Mouse (Mus musculus): Measurements from ENCODE around the gene Zfp62. TPM values are rescaled to one million over a fixed set of nuclear protein-coding genes. Genes with fewer than 3 reads are reported as not detected.
"Not testable (repeated sequence)": the region's sequence is repeated elsewhere in the genome, so short reads cannot be mapped to it uniquely, and the experiment has no call there.

The Zfp62 gene
- polyA plus RNA-seq, 1 experiment from 2014 or later, result 42.3 TPM

GRCm38 (mm10) chr11:49189737-49190136 is 13.4 kb upstream of the Zfp62 start:
- Histone ChIP-seq H3K9me3 (replicated peaks) (no peaks in the 10 kb centered on the region), H3K4me3 (no peak overlapping the region), H3K27me3 (ENCODE audit: low read depth, poor library complexity, severe bottlenecking) (no peaks in the 10 kb centered on the region), H3K4me1 (no peaks in the 10 kb centered on the region), H3K36me3 (no peaks in the 10 kb centered on the region), H3K27ac (replicated peaks) (no peak overlapping the region)
- 11% methylated on average over 7 of the region's 7 CpGs for WGBS
- DNase-seq (ENCODE audit: low spot score), result no peak

GRCm38 (mm10) chr11:49191083-49191482 is 12.0 kb upstream of the Zfp62 start:
- Histone ChIP-seq H3K9me3 (replicated peaks) (no peaks in the 10 kb centered on the region), H3K36me3 (no peaks in the 10 kb centered on the region), H3K27ac (replicated peaks) (no peak overlapping the region), H3K4me3 (no peak overlapping the region), H3K27me3 (ENCODE audit: low read depth, poor library complexity, severe bottlenecking) (no peaks in the 10 kb centered on the region), H3K4me1 (no peaks in the 10 kb centered on the region)
- 60% methylated on average over 2 of the region's 2 CpGs for WGBS
- no peak for DNase-seq (ENCODE audit: low spot score)

GRCm38 (mm10) chr11:49194771-49195170 is 8.3 kb upstream of the Zfp62 start:
- not testable (repeated sequence) for H3K4me3 ChIP-seq; H3K4me1 ChIP-seq; H3K27me3 ChIP-seq (ENCODE audit: low read depth, poor library complexity, severe bottlenecking); H3K27ac ChIP-seq (replicated peaks); DNase-seq (ENCODE audit: low spot score); H3K36me3 ChIP-seq; H3K9me3 ChIP-seq (replicated peaks)
- WGBS, result 95% methylated on average over 9 of the region's 9 CpGs

GRCm38 (mm10) chr11:49195819-49196322 is 7.2 kb upstream of the Zfp62 start:
- Histone ChIP-seq H3K4me1 (no peaks in the 10 kb centered on the region), H3K4me3 (no peak overlapping the region), H3K27ac (replicated peaks) (no peak overlapping the region), H3K9me3 (replicated peaks) (no peaks in the 10 kb centered on the region), H3K27me3 (ENCODE audit: low read depth, poor library complexity, severe bottlenecking) (no peaks in the 10 kb centered on the region), H3K36me3 (no peaks in the 10 kb centered on the region)
- no peak for DNase-seq (ENCODE audit: low spot score)
- WGBS, result 86% methylated on average over 7 of the region's 7 CpGs

- H3K36me3 ChIP-seq, result no peaks in the 10 kb centered on the region
- no peak for DNase-seq (ENCODE audit: low spot score)
- H3K9me3 ChIP-seq (replicated peaks), result no peaks in the 10 kb centered on the region
- H3K27ac ChIP-seq (replicated peaks), result no peak overlapping the region
- no peaks in the 10 kb centered on the region for H3K27me3 ChIP-seq (ENCODE audit: low read depth, poor library complexity, severe bottlenecking)
- peaks cover 20% of the 10 kb centered on the region for H3K4me1 ChIP-seq
- no peak overlapping the region for H3K4me3 ChIP-seq
Measured at GRCm38 (mm10) chr11:49200666-49201065, 2.4 kb upstream of the Zfp62 start.

DNA sequence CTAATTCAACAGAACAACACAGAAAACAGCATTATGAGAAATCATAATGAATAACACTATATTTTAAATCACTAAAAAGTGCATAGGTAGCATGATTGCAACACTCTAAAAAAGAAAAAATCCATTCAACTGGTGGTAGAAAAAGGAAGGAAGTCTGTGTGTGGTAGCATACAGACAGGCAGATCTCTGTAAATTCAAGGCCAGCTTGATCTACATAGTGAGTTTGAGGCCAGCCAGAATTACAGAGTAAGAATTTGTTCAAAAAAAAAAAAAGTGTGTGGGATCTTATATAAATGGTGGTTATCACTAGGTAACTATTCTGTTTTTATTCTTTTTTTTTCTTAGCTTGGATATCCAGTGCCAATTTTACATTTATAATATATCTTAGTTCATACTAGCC is 1.9 kb upstream of the Zfp62 start:
- no peak for DNase-seq (ENCODE audit: low spot score)
- Histone ChIP-seq H3K4me1 (peaks cover 20% of the 10 kb centered on the region), H3K27ac (replicated peaks) (no peak overlapping the region), H3K9me3 (replicated peaks) (no peaks in the 10 kb centered on the region), H3K4me3 (no peak overlapping the region), H3K27me3 (ENCODE audit: low read depth, poor library complexity, severe bottlenecking) (no peaks in the 10 kb centered on the region), H3K36me3 (peaks cover 1% of the 10 kb centered on the region)

DNA sequence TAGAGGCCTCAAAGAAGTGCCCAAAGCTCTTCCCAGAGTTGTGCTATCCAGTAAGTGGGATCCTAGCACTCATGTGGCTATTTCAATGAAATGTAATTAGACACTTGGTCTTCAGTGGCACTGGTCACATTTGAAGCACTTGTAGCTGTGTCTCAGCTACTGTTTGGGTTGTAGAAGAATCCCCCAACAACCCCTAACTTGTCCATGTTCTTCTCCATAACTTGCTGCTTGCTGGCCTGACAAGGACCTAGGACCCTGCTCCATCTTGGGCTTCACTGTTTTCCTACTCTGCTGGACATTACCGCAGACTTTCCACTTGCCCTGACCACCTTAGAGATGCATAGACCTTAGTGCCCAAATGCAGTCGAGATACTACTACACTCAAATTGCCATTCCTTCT is 1.0 kb upstream of the Zfp62 start:
- no peaks in the 10 kb centered on the region for H3K27me3 ChIP-seq (ENCODE audit: low read depth, poor library complexity, severe bottlenecking)
- peak overlapping the region; percentile 90 for H3K4me3 ChIP-seq
- no peak for DNase-seq (ENCODE audit: low spot score)
- H3K27ac ChIP-seq (replicated peaks), result peak overlapping the region; percentile 100
- H3K9me3 ChIP-seq (replicated peaks), result no peaks in the 10 kb centered on the region
- H3K4me1 ChIP-seq, result peaks cover 20% of the 10 kb centered on the region
- 73% methylated on average over 2 of the region's 2 CpGs for WGBS
- H3K36me3 ChIP-seq, result peaks cover 10% of the 10 kb centered on the region

DNA sequence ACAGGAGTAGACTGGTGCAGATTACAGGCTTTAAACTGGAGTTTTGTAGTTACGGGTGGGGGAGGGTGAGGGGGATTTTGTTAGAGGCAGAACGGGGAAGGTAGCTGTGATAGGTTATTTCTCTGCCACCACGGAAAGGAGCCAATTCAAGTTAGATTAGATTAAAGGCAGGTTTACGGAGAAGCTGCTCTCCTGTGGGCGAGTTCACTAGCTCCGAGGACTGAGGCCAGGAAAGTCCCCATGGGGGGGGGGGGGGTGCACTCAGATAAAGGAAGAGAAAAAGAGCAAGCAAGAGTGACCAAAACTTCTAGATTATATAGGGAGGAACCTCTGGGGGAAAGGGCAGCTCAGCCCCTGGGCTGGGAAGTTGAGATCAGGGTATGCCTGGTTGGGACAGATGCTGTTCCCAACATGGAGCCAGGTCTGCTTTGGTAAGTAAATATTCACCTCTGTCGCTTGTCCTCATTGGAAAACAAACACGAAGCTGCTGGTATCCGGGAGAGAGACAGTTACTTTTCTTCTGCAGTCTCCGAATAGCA is 500 bp upstream of the Zfp62 start:
- peaks cover 16% of the 10 kb centered on the region for H3K36me3 ChIP-seq
- H3K27ac ChIP-seq (replicated peaks), result peak overlapping the region; percentile 100
- DNase-seq (ENCODE audit: low spot score), result no peak
- 6% methylated on average over 10 of the region's 10 CpGs for WGBS
- peaks cover 20% of the 10 kb centered on the region for H3K4me1 ChIP-seq
- no peaks in the 10 kb centered on the region for H3K27me3 ChIP-seq (ENCODE audit: low read depth, poor library complexity, severe bottlenecking)
- peak overlapping the region; percentile 90 for H3K4me3 ChIP-seq
- H3K9me3 ChIP-seq (replicated peaks), result no peaks in the 10 kb centered on the region

DNA sequence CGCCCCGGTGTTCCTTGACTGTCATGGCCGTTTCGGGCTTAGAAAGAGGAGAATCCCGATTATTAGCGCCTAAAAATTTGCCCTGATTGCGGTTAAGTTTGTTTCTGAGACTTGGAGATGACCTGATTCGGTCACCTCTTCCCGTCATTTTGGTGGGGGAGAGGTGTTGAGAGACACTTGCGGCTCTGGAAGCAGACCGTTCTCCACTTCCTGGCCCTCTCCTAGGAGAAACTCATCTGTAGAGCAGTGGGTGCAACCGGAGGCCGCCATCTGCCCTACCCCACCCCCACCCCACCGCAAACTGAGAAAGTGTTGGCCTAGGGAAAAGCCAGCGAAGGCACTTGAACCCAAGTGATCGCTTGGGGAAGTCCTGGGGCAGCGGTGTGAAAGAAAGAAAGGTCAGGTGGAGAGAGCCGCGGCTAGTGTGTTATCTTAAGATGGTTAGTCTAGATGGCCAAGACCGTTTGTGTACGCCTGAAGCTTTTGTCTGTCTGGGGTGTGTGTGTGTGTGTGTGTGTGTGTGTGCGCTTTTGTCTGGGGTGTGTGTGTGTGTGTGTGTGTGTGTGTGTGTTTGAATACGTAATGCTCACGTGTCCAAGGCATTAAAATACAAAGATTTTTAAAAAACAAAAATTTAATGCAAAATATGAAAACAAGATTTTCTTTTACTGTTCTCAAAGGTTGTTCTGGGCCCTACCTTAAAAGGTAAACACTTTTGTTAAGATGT is 842 bp downstream of the Zfp62 start:
- no peaks in the 10 kb centered on the region for H3K27me3 ChIP-seq (ENCODE audit: low read depth, poor library complexity, severe bottlenecking)
- peaks cover 19% of the 10 kb centered on the region for H3K36me3 ChIP-seq
- peaks cover 21% of the 10 kb centered on the region for H3K4me1 ChIP-seq
- peak; percentile 74 for DNase-seq (ENCODE audit: low spot score)
- peak overlapping the region; percentile 90 for H3K4me3 ChIP-seq
- peak overlapping the region; percentile 100 for H3K27ac ChIP-seq (replicated peaks)
- no peaks in the 10 kb centered on the region for H3K9me3 ChIP-seq (replicated peaks)
- WGBS, result under 1% methylated on average over 24 of the region's 24 CpGs

DNA sequence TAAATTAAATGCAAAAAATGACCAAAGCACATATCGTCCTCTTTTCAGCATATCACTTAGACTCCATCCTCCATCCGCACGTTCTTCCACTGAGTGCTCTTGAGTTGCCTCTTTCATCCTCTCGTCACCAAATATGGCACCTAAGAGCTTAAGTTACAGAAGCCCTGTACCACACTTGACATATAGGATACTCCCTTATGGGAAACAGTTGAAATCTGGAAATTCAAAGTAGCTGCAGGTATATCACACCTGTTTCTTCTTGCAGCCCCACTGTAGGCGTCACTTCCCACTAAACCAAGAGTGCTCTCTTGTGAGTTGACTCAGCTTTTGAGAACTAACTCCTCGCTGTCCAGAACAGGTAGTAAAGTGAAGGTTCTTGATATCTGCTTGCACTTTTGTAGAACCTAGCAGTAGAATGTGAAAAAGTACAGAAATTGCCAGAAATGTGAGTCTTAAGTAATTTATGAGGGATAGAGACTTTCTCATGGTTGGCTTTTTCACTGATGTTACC is 2.0 kb downstream of the Zfp62 start:
- H3K4me1 ChIP-seq, result peaks cover 23% of the 10 kb centered on the region
- H3K36me3 ChIP-seq, result peaks cover 23% of the 10 kb centered on the region
- H3K27me3 ChIP-seq (ENCODE audit: low read depth, poor library complexity, severe bottlenecking), result no peaks in the 10 kb centered on the region
- H3K27ac ChIP-seq (replicated peaks), result 0 out of 2 replicates have a peak overlapping the region, but pooled peaks have one; percentile 100
- H3K4me3 ChIP-seq, result peak overlapping the region; percentile 90
- H3K9me3 ChIP-seq (replicated peaks), result no peaks in the 10 kb centered on the region
- no peak for DNase-seq (ENCODE audit: low spot score)
- WGBS, result 92% methylated on average over 6 of the region's 6 CpGs

DNA sequence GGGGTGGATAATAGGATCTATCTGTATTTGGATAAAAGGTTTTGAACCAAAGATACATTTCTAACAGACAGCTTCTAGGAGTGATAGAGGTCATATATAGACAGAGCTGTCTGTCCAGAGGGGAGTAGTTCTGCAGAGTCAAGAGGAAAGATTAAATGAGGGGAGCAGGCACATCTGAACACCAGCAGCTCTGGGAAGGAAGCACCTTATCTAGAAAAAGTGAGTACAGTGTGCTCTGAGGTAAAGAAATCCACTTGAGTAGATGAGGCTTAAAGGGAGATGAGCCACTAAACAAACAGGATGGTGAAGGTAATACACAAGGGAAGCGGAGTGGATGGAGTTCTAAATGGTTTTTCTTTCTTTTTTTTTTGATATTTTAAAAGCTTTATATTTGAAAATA is 4.4 kb downstream of the Zfp62 start:
- Histone ChIP-seq H3K4me1 (peaks cover 16% of the 10 kb centered on the region), H3K27me3 (ENCODE audit: low read depth, poor library complexity, severe bottlenecking) (no peaks in the 10 kb centered on the region), H3K36me3 (peaks cover 34% of the 10 kb centered on the region), H3K9me3 (replicated peaks) (no peaks in the 10 kb centered on the region), H3K27ac (replicated peaks) (no peak overlapping the region), H3K4me3 (no peak overlapping the region)
- DNase-seq (ENCODE audit: low spot score), result no peak
- 100% methylated on average over 1 of the region's 1 CpGs for WGBS

GRCm38 (mm10) chr11:49212577-49212976 is 9.5 kb downstream of the Zfp62 start:
- H3K27ac ChIP-seq (replicated peaks), result no peak overlapping the region
- peaks cover 69% of the 10 kb centered on the region for H3K36me3 ChIP-seq
- no peaks in the 10 kb centered on the region for H3K27me3 ChIP-seq (ENCODE audit: low read depth, poor library complexity, severe bottlenecking)
- no peaks in the 10 kb centered on the region for H3K9me3 ChIP-seq (replicated peaks)
- H3K4me1 ChIP-seq, result 0 out of 2 replicates have a peak, but pooled peaks cover 3% of the 10 kb centered on the region
- DNase-seq (ENCODE audit: low spot score), result no peak
- no peak overlapping the region for H3K4me3 ChIP-seq

DNA sequence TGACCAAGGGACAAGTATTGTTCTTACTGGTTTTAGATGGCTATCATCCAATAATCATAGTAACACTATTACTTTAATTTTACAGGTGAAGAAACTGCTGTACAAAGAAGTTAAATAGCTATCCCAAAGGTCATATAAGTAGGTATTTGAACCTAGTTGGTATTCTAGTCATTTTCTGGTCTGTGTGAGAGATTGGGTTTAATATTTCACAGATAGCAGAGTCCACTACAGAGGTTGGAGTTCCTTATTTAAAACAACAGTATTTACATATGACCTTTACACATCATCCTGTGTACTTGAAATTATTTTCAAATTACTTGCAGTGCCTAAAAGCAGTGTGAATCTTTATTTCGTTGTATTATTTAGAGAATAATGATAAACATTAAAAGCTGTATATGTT is 10.4 kb downstream of the Zfp62 start:
- Histone ChIP-seq H3K27ac (replicated peaks) (no peak overlapping the region), H3K27me3 (ENCODE audit: low read depth, poor library complexity, severe bottlenecking) (no peaks in the 10 kb centered on the region), H3K4me1 (0 out of 2 replicates have a peak, but pooled peaks cover 3% of the 10 kb centered on the region), H3K4me3 (no peak overlapping the region), H3K9me3 (replicated peaks) (no peaks in the 10 kb centered on the region), H3K36me3 (peaks cover 74% of the 10 kb centered on the region)
- no peak for DNase-seq (ENCODE audit: low spot score)
- 98% methylated on average over 1 of the region's 1 CpGs for WGBS
